ENCODE assay signal across 8 mouse cellular contexts in genomic region chr1:179142177-179142576, GRCm38 (mm10).
DNase-seq lines count a peak whose midpoint lies in the region; ATAC-seq and TF ChIP-seq lines count a peak whose summit lies in the region.

No protein-coding gene starts in this region.

- H3K4me3 ChIP-seq in testis, adult 2 months (ENCODE audit: control insufficient read depth, low read depth, low read length), result no peak overlapping the region
- H3K4me3 ChIP-seq in hindbrain, embryonic 11.5 days (ENCODE audit: low read depth, low read length), result no peak overlapping the region
- H3K4me3 ChIP-seq in midbrain, embryonic 14.5 days (replicated peaks; ENCODE audit: low read depth, low read length), result no peak overlapping the region

- no peaks in the 10 kb centered on the region for H3K4me1 ChIP-seq in testis, adult 2 months (ENCODE audit: control insufficient read depth, insufficient read depth, low read length)
- H3K4me1 ChIP-seq in hindbrain, embryonic 11.5 days (replicated peaks; ENCODE audit: control insufficient read depth, insufficient read depth, low read length), result no peaks in the 10 kb centered on the region
- H3K4me1 ChIP-seq in midbrain, embryonic 14.5 days (ENCODE audit: control insufficient read depth, insufficient read depth, low read length), result no peaks in the 10 kb centered on the region

- intact Hi-C loops in left cerebral cortex, postnatal 25 days (cut with DNase I), result loop anchor here (1.0 to 10.0 kb wide), 3 partner anchors 180 to 615 kb away; no protein-coding TSS in a partner anchor

- no peak for TF ChIP-seq POLR2A in testis, adult 2 months (IDR thresholded peaks at IDR 0.05; ENCODE audit: control insufficient read depth, low read depth, low read length)

- no peaks in the 10 kb centered on the region for H3K9me3 ChIP-seq in hindbrain, embryonic 11.5 days (ENCODE audit: control insufficient read depth, low read length)
- no peaks in the 10 kb centered on the region for H3K9me3 ChIP-seq in midbrain, embryonic 14.5 days (ENCODE audit: control insufficient read depth, low read length)

- H3K9ac ChIP-seq in hindbrain, embryonic 11.5 days (ENCODE audit: low read depth, low read length), result no peak overlapping the region
- H3K9ac ChIP-seq in midbrain, embryonic 14.5 days (replicated peaks; ENCODE audit: low read length), result no peak overlapping the region

- no peaks in the 10 kb centered on the region for H3K36me3 ChIP-seq in testis, adult 2 months (ENCODE audit: control insufficient read depth, insufficient read depth, low read length)
- H3K36me3 ChIP-seq in hindbrain, embryonic 11.5 days (ENCODE audit: control insufficient read depth, insufficient read depth, low read length), result no peaks in the 10 kb centered on the region
- H3K36me3 ChIP-seq in midbrain, embryonic 14.5 days (ENCODE audit: control insufficient read depth, insufficient read depth, low read length), result no peaks in the 10 kb centered on the region

- no peaks in the 10 kb centered on the region for H3K27me3 ChIP-seq in testis, adult 2 months (ENCODE audit: control insufficient read depth, insufficient read depth, low read length)
- no peaks in the 10 kb centered on the region for H3K27me3 ChIP-seq in hindbrain, embryonic 11.5 days (ENCODE audit: control insufficient read depth, insufficient read depth, low read length)
- H3K27me3 ChIP-seq in midbrain, embryonic 14.5 days (ENCODE audit: control insufficient read depth, insufficient read depth, low read length), result no peaks in the 10 kb centered on the region; the same call in 1 of the 2 replicates

- peak; percentile 14; the same call in 1 of the 2 replicates for TF ChIP-seq CTCF in testis, adult 2 months (IDR thresholded peaks at IDR 0.05; ENCODE audit: control insufficient read depth, insufficient read depth, insufficient replicate concordance, low read depth, low read length)

- no peak for DNase-seq in testis, postnatal 14 days (ENCODE audit: low spot score)
- peak; percentile 15 for DNase-seq in adrenal gland, adult 8-10 months
- DNase-seq in embryo, embryonic 11.5 days (ENCODE audit: low read depth, low spot score), result peak; percentile 53
- DNase-seq in hindbrain, embryonic 11.5 days (ENCODE audit: low spot score), result peak; percentile 72
- DNase-seq in left cerebral cortex, postnatal 25 days (ENCODE audit: low spot score in 2 of 2), result peak; percentile 43 to 71
- DNase-seq in midbrain, embryonic 14.5 days, result peak; percentile 81

- no peak overlapping the region for H3K27ac ChIP-seq in testis, adult 2 months (ENCODE audit: control insufficient read depth, insufficient read depth, low read depth, low read length)
- H3K27ac ChIP-seq in hindbrain, embryonic 11.5 days (ENCODE audit: low read depth, low read length), result no peak overlapping the region
- no peak overlapping the region for H3K27ac ChIP-seq in midbrain, embryonic 14.5 days (replicated peaks; ENCODE audit: low read depth, low read length)

- H3K4me2 ChIP-seq in hindbrain, embryonic 11.5 days (replicated peaks; ENCODE audit: low read depth, low read length), result no peak overlapping the region
- no peak overlapping the region for H3K4me2 ChIP-seq in midbrain, embryonic 14.5 days (ENCODE audit: low read length)

- ATAC-seq in hindbrain, embryonic 11.5 days (ENCODE audit: low FRiP score), result peak; percentile 43; the same call in 1 of the 2 replicates
- 0 out of 2 replicates have a peak, but pooled peaks have one; percentile 40 for ATAC-seq in midbrain, embryonic 14.5 days (ENCODE audit: low FRiP score, low TSS enrichment)
- ATAC-seq in inflammation-experienced regulatory T-cells, adult 6 months, result no peak

- WGBS in hindbrain, embryonic 11.5 days, result 57% methylated on average over 3 of the region's 3 CpGs
- WGBS in midbrain, embryonic 14.5 days, result 49% methylated on average over 3 of the region's 3 CpGs
